Mouse (Mus musculus) hindbrain, embryonic 12.5 days (tissue): ENCODE measurements around the gene P3h1. TPM values are rescaled to one million over a fixed set of nuclear protein-coding genes. Genes with fewer than 3 reads are reported as not detected.

ENCODE experiments used
- ATAC-seq: fragments of 200-750 bp; cut with Nextera tagmentation; 2 replicates; pipeline ENCODE4 v1.8.0; 2017; ENCODE audit warnings: moderate TSS enrichment; ENCODE audit not compliant: low FRiP score
- H3K27ac ChIP-seq: fragments of 300-500 bp; sonication (generic); 2 replicates; pipeline ENCODE4 v1.5.1; 2016; ENCODE audit warnings: mild to moderate bottlenecking
- H3K27me3 ChIP-seq: fragments of 300-500 bp; sonication (generic); 2 replicates; pipeline ENCODE4 v1.6.1; 2016; ENCODE audit warnings: mild to moderate bottlenecking
- H3K36me3 ChIP-seq: fragments of 300-500 bp; sonication (generic); 2 replicates; pipeline ENCODE4 v1.6.1; 2016; ENCODE audit warnings: mild to moderate bottlenecking
- H3K4me1 ChIP-seq: fragments of 300-500 bp; sonication (generic); 2 replicates; pipeline ENCODE4 v1.6.1; 2016
- H3K4me2 ChIP-seq: fragments of 300-500 bp; sonication (generic); replicated peaks from 2 replicates; pipeline ENCODE4 v1.6.1; 2016; ENCODE audit warnings: mild to moderate bottlenecking
- H3K4me3 ChIP-seq: fragments of 300-500 bp; sonication (generic); 2 replicates; pipeline ENCODE4 v1.5.1; 2016; ENCODE audit warnings: mild to moderate bottlenecking
- H3K9ac ChIP-seq: fragments of 300-500 bp; sonication (generic); 2 replicates; pipeline ENCODE4 v1.6.1; 2016; ENCODE audit warnings: mild to moderate bottlenecking, moderate library complexity
- H3K9me3 ChIP-seq: fragments of 300-500 bp; sonication (generic); replicated peaks from 2 replicates; pipeline ENCODE4 v1.6.1; 2016; ENCODE audit warnings: mild to moderate bottlenecking
- WGBS: fragments of 180-500 bp; shearing (Covaris S2); methylation state at CpG from one replicate; pipeline ENCODE4 v1.1.7; 2016; 5-methylcytosine and 5-hydroxymethylcytosine counted together
- polyA plus RNA-seq: library from polyadenylated mRNA; unstranded; fragments of >200 nt; fragmentation: Nextera tagmentation; extraction: Ambion mirVana; gene quantifications from 2 replicates; pipeline ENCODE4 v1.2.1, GENCODE M21; 2016

Gene P3h1
- polyA plus RNA-seq, 1 experiment from 2014 or later = 24.5 TPM

GRCm38 (mm10) chr4:119241664-119242063, 8.9 kb downstream of the P3h1 start:
- Histone ChIP-seq H3K9ac (no peak overlapping the region), H3K4me3 (no peak overlapping the region), H3K36me3 (peaks cover 55% of the 10 kb centered on the region), H3K27me3 (no peaks in the 10 kb centered on the region), H3K4me1 (peaks cover 3% of the 10 kb centered on the region; the same call in 1 of the 2 replicates), H3K9me3 (no peaks in the 10 kb centered on the region), H3K4me2 (no peak overlapping the region), H3K27ac (no peak overlapping the region)
- WGBS = 89% methylated on average over 14 of the region's 14 CpGs
- ATAC-seq = no peak

GRCm38 (mm10) chr4:119242571-119242970, 9.9 kb downstream of the P3h1 start:
- no peaks in the 10 kb centered on the region for H3K9me3 ChIP-seq
- H3K4me3 ChIP-seq = no peak overlapping the region
- WGBS = 93% methylated on average over 12 of the region's 12 CpGs
- H3K9ac ChIP-seq = no peak overlapping the region
- no peaks in the 10 kb centered on the region for H3K27me3 ChIP-seq
- H3K4me2 ChIP-seq = no peak overlapping the region
- ATAC-seq = no peak
- peaks cover 52% of the 10 kb centered on the region for H3K36me3 ChIP-seq
- H3K4me1 ChIP-seq = peaks cover 9% of the 10 kb centered on the region; the same call in 1 of the 2 replicates
- H3K27ac ChIP-seq = no peak overlapping the region

DNA sequence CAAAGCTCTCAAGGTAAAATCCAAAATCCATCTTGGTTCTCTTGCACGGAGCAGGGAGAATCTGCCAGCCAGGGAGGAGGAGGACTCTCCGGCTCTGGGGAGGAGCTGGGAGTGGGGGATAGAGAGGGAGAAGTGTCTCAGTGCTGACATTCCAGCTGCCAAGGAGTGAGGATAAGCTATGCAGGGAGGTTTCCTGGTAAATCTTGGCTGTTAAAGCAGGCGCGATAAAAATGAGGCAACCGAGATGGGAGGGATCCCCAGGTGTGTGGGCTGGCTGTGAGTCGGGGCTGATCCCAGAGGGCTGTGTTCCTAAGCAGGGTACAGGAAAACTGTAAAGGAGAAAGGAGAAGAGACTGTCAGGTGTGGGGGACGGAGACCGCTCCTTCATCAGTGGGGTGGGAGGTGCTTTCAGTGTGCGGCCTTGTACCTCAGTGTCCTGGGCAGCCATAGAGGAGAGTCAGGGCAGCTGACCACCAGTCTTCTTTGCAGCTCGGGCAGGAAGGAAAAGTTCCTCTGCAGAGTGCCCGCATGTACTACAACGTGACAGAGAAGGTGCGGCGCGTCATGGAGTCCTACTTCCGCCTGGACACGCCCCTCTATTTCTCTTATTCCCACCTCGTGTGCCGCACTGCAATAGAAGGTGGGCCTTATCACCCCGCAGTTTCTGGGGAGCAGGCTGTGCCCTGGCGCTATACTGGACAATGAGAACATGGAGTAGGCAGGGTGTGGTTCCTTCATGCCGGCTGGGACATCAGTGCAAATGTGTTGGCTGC, 11.9 kb downstream of the P3h1 start:
- Histone ChIP-seq H3K4me1 (peaks cover 11% of the 10 kb centered on the region), H3K27ac (no peak overlapping the region), H3K9me3 (no peaks in the 10 kb centered on the region), H3K36me3 (peaks cover 57% of the 10 kb centered on the region), H3K4me3 (no peak overlapping the region), H3K4me2 (no peak overlapping the region), H3K9ac (no peak overlapping the region), H3K27me3 (no peaks in the 10 kb centered on the region)
- 83% methylated on average over 22 of the region's 22 CpGs for WGBS
- ATAC-seq = no peak

DNA sequence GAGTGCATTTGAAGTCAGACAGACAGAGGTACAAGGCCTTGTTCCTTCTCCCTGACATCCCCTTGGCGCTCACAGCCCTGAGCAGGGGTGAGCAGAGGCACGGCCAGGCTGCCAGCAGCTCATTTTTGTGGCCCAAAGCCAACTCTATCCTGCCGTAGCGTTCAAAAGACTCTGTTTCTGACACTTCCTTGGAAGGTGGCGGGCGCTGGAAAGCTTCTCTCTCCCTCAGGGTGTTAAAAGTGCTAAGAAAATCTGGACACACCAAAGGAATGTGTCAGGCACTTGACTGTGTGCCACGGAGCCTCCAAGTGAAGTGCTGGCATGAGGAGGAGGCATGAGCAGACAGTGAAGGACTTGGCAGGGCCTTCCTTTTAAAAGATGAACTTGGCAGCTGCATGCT, 12.8 kb downstream of the P3h1 start:
- Histone ChIP-seq H3K4me3 (no peak overlapping the region), H3K27me3 (no peaks in the 10 kb centered on the region), H3K4me1 (peaks cover 11% of the 10 kb centered on the region), H3K36me3 (peaks cover 53% of the 10 kb centered on the region), H3K4me2 (no peak overlapping the region), H3K9me3 (no peaks in the 10 kb centered on the region), H3K27ac (no peak overlapping the region), H3K9ac (no peak overlapping the region)
- ATAC-seq = no peak
- 80% methylated on average over 7 of the region's 7 CpGs for WGBS

- H3K9ac ChIP-seq = no peak overlapping the region
- no peak overlapping the region for H3K27ac ChIP-seq
- no peak overlapping the region for H3K4me2 ChIP-seq
- no peaks in the 10 kb centered on the region for H3K27me3 ChIP-seq
- H3K4me1 ChIP-seq = peaks cover 11% of the 10 kb centered on the region
- H3K36me3 ChIP-seq = peaks cover 52% of the 10 kb centered on the region
- 81% methylated on average over 9 of the region's 9 CpGs for WGBS
- no peaks in the 10 kb centered on the region for H3K9me3 ChIP-seq
- ATAC-seq = no peak
- H3K4me3 ChIP-seq = no peak overlapping the region
Observed at GRCm38 (mm10) chr4:119245961-119246360, 13.2 kb downstream of the P3h1 start.

GRCm38 (mm10) chr4:119246688-119247225, 14.0 kb downstream of the P3h1 start:
- H3K9me3 ChIP-seq = no peaks in the 10 kb centered on the region
- no peak overlapping the region for H3K4me2 ChIP-seq
- WGBS = 80% methylated on average over 14 of the region's 14 CpGs
- peaks cover 44% of the 10 kb centered on the region for H3K36me3 ChIP-seq
- H3K27ac ChIP-seq = no peak overlapping the region
- peaks cover 11% of the 10 kb centered on the region for H3K4me1 ChIP-seq
- no peak overlapping the region; the same call in 1 of the 2 replicates for H3K9ac ChIP-seq
- no peak overlapping the region for H3K4me3 ChIP-seq
- ATAC-seq = no peak
- H3K27me3 ChIP-seq = no peaks in the 10 kb centered on the region

GRCm38 (mm10) chr4:119247462-119248235, 14.9 kb downstream of the P3h1 start:
- Histone ChIP-seq H3K27ac (no peak overlapping the region), H3K9ac (0 out of 2 replicates have a peak overlapping the region, but pooled peaks have one; percentile 8), H3K36me3 (peaks cover 35% of the 10 kb centered on the region), H3K4me1 (peaks cover 11% of the 10 kb centered on the region), H3K4me2 (no peak overlapping the region), H3K4me3 (no peak overlapping the region), H3K9me3 (no peaks in the 10 kb centered on the region), H3K27me3 (no peaks in the 10 kb centered on the region)
- peak; percentile 65 for ATAC-seq
- WGBS = 28% methylated on average over 13 of the region's 13 CpGs

DNA sequence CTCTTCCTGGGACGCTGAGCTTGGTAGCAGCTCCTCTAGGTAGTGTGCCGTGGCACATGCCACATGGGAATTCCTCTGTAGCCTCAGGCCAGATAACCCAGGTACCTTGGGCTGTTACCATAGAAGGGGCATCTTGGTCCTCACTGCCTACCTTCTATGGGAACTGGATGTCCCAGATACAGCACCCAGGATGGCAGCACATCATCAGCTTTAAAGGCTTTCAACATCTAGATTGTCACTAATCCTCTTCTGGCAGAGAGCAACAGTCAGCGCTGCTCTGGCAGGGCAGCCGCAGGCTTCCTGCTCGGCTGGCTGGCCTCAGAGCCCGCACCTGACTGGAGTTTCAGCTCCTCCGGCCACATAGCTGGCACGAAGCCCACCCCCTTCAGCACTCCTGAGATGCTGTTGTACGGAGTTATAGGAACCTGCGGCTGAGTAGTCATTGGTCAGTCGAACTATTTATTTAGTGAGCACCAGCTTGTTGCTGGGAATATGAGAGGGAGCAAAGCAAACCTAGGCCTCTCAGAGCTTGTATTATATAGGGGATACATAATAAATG, 15.8 kb downstream of the P3h1 start:
- H3K4me2 ChIP-seq = no peak overlapping the region
- no peak for ATAC-seq
- H3K9me3 ChIP-seq = no peaks in the 10 kb centered on the region
- 87% methylated on average over 11 of the region's 11 CpGs for WGBS
- no peak overlapping the region for H3K9ac ChIP-seq
- no peaks in the 10 kb centered on the region for H3K27me3 ChIP-seq
- H3K4me3 ChIP-seq = no peak overlapping the region
- H3K36me3 ChIP-seq = peaks cover 31% of the 10 kb centered on the region
- H3K4me1 ChIP-seq = peaks cover 11% of the 10 kb centered on the region
- H3K27ac ChIP-seq = no peak overlapping the region

DNA sequence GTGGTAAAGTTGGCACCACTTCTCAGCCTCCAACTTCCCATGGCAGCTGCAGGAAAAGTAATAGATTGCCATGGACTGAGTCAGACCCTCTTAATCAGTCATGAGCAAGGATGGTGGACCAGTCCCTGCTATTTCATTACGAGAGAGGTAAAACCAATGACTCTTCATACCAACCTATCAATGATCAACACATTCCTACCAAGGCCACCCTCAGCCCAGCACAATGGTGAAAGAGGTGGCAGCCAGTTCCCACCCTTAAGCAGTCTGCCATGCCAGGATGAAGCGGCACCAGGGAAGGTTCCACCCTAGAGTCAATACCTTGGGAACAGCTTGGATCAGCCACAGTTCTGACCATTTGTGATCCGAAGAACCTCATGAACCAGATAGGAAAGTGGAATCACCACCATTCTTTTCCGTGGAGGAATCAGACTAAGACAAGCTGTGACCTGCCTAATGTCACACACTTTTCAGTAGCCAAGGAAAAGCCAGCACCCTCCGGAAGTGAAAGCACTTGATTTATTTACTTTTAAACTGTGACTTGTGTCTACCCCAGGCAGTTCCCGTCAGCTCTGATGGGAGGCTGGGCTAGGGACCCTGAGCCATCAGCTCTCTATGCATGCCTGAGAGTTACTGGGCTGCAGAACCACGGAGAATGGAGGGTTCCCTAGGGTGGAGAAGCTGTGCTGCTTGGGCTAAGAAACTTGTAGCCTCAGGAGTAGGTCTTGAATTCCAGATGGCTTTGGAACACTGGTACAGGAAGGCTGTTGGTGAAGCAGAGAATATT, 19.5 kb downstream of the P3h1 start:
- H3K4me2 ChIP-seq = no peak overlapping the region
- H3K4me1 ChIP-seq = peaks cover 19% of the 10 kb centered on the region
- ATAC-seq = no peak
- no peak overlapping the region for H3K9ac ChIP-seq
- H3K36me3 ChIP-seq = peaks cover 5% of the 10 kb centered on the region; the same call in 1 of the 2 replicates
- H3K4me3 ChIP-seq = no peak overlapping the region
- H3K9me3 ChIP-seq = no peaks in the 10 kb centered on the region
- H3K27me3 ChIP-seq = no peaks in the 10 kb centered on the region
- no peak overlapping the region for H3K27ac ChIP-seq
- 76% methylated on average over 7 of the region's 7 CpGs for WGBS

- WGBS = 36% methylated on average over 9 of the region's 9 CpGs
- H3K4me2 ChIP-seq = no peak overlapping the region
- no peaks in the 10 kb centered on the region for H3K27me3 ChIP-seq
- peak overlapping the region; percentile 39; the same call in 1 of the 2 replicates for H3K9ac ChIP-seq
- H3K36me3 ChIP-seq = no peaks in the 10 kb centered on the region
- peak; percentile 65 for ATAC-seq
- peak overlapping the region; percentile 60 for H3K27ac ChIP-seq
- H3K4me3 ChIP-seq = no peak overlapping the region
- no peaks in the 10 kb centered on the region for H3K9me3 ChIP-seq
- H3K4me1 ChIP-seq = peaks cover 10% of the 10 kb centered on the region
Observed at GRCm38 (mm10) chr4:119254012-119254618, 21.4 kb downstream of the P3h1 start.

DNA sequence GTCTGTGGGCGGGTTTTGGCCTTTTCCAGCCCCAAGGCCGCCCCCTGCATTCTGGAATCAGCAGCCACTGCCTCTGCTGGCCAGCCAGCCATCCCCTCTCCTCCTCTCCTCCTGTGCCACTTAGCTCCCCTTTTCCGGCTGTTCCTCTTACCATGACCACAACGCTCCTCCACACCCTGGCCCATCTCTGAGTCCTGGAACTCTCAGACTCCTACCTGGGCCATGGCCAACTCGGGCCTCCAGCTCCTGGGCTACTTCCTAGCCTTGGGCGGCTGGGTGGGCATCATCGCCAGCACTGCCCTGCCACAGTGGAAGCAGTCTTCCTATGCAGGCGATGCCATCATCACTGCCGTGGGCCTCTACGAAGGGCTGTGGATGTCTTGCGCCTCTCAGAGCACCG, 22.6 kb downstream of the P3h1 start, which contains the start of gene Cldn19:
TSS of gene Cldn19 (plus strand) at position 64 of the 400 bp plus-strand sequence.
- Histone ChIP-seq H3K36me3 (no peaks in the 10 kb centered on the region), H3K9me3 (no peaks in the 10 kb centered on the region), H3K27ac (peak within 1 kb of the TSS; percentile 60), H3K4me3 (no peak within 1 kb of the TSS), H3K9ac (peak within 1 kb of the TSS; percentile 39; the same call in 1 of the 2 replicates), H3K27me3 (no peaks in the 10 kb centered on the region), H3K4me2 (no peak within 1 kb of the TSS), H3K4me1 (peaks cover 10% of the 10 kb centered on the region)
- 79% methylated on average over 12 of the region's 12 CpGs for WGBS
- ATAC-seq = no peak
